Mouse (Mus musculus): ENCODE measurements at regions not wholly inside any gene's neighbourhood (a gene's known extent, or its start where the extent isn't known, plus 50 kb on each side); places are given as distances from the start of the nearest gene placed in this dataset.

GRCm38 (mm10) chr5:62545785-62546184 is 220.2 kb downstream of the Arap2 start:
- no peak for DNase-seq (ENCODE audit: low read depth, low spot score)

GRCm38 (mm10) chr5:62539304-62539703 is 226.7 kb downstream of the Arap2 start:
- no peak for DNase-seq (ENCODE audit: low read depth, low spot score)

- DNase-seq (ENCODE audit: low read depth, low spot score), result no peak
These were observed 254.1 kb downstream of the Arap2 start for GRCm38 (mm10) chr5:62511827-62512226.

GRCm38 (mm10) chr5:62483521-62483920 is 282.4 kb downstream of the Arap2 start:
- no peak for DNase-seq (ENCODE audit: low read depth, low spot score)

- DNase-seq (ENCODE audit: low read depth, low spot score), result peak; percentile 16
These were observed 285.0 kb downstream of the Arap2 start for GRCm38 (mm10) chr5:62480967-62481366.

GRCm38 (mm10) chr5:62473412-62473811 is 292.5 kb downstream of the Arap2 start:
- DNase-seq (ENCODE audit: low read depth, low spot score), result no peak

GRCm38 (mm10) chr5:62466802-62467201 is 299.2 kb downstream of the Arap2 start:
- no peak for DNase-seq (ENCODE audit: low read depth, low spot score)

- DNase-seq (ENCODE audit: low read depth, low spot score), result no peak
These were observed 303.4 kb downstream of the Arap2 start for GRCm38 (mm10) chr5:62462574-62462973.

Measured in retina, adult 2 months (tissue).